Mouse (Mus musculus) hindbrain, embryonic 16.5 days (tissue): ENCODE data around the gene Anapc4. TPM values are rescaled to one million over a fixed set of nuclear protein-coding genes. Genes with fewer than 3 reads are reported as not detected.

ENCODE experiments used
- ATAC-seq: fragments of 200-750 bp; cut with Nextera tagmentation; 2 replicates; pipeline ENCODE4 v1.8.0; 2017; ENCODE audit warnings: moderate TSS enrichment, moderate library complexity
- H3K27ac ChIP-seq: fragments of 300-500 bp; sonication (generic); 2 replicates; pipeline ENCODE4 v1.5.1; 2014; ENCODE audit warnings: low read depth, mild to moderate bottlenecking, control low read depth, low read length, moderate library complexity
- H3K27me3 ChIP-seq: fragments of 300-500 bp; sonication (generic); replicated peaks from 2 replicates; pipeline ENCODE4 v1.6.1; 2014; ENCODE audit warnings: low read length; ENCODE audit not compliant: control insufficient read depth, insufficient read depth
- H3K36me3 ChIP-seq: fragments of 300-500 bp; sonication (generic); 2 replicates; pipeline ENCODE4 v1.6.1; 2014; ENCODE audit warnings: mild to moderate bottlenecking, low read length, moderate library complexity, mixed read lengths; ENCODE audit not compliant: control insufficient read depth, insufficient read depth
- H3K4me1 ChIP-seq: fragments of 300-500 bp; sonication (generic); 2 replicates; pipeline ENCODE4 v1.6.1; 2014; ENCODE audit warnings: low read depth, low read length; ENCODE audit not compliant: control insufficient read depth, insufficient read depth
- H3K4me2 ChIP-seq: fragments of 300-500 bp; sonication (generic); 2 replicates; pipeline ENCODE4 v1.6.1; 2014; ENCODE audit warnings: mild to moderate bottlenecking, low read length, control low read depth, moderate library complexity
- H3K4me3 ChIP-seq: fragments of 300-500 bp; sonication (generic); 2 replicates; pipeline ENCODE4 v1.5.1; 2014; ENCODE audit warnings: mild to moderate bottlenecking, low read length, control low read depth, moderate library complexity
- H3K9ac ChIP-seq: fragments of 300-500 bp; sonication (generic); 2 replicates; pipeline ENCODE4 v1.6.1; 2014; ENCODE audit warnings: low read depth, mild to moderate bottlenecking, control low read depth, low read length, moderate library complexity
- H3K9me3 ChIP-seq: fragments of 300-500 bp; sonication (generic); 2 replicates; pipeline ENCODE4 v1.6.1; 2014; ENCODE audit warnings: mild to moderate bottlenecking, low read length, moderate library complexity; ENCODE audit not compliant: control insufficient read depth
- WGBS: fragments of 180-500 bp; shearing (Covaris S2); extraction: QIAGEN DNeasy Blood & Tissue Kit; methylation state at CpG from one replicate; pipeline ENCODE4 v1.1.7; 2014; 5-methylcytosine and 5-hydroxymethylcytosine counted together
- polyA plus RNA-seq: library from polyadenylated mRNA; unstranded; fragments of >200 nt; fragmentation: Nextera tagmentation; extraction: Ambion mirVana; gene quantifications from 2 replicates; pipeline ENCODE4 v1.2.1, GENCODE M21; 2015

Gene Anapc4
- polyA plus RNA-seq, 1 experiment from 2014 or later, result 101 TPM

GRCm38 (mm10) chr5:52864446-52864845 lies 30.6 kb downstream of the Anapc4 start:
- ATAC-seq, result no peak
- Histone ChIP-seq H3K36me3 (peaks cover 49% of the 10 kb centered on the region), H3K4me1 (no peaks in the 10 kb centered on the region), H3K4me2 (no peak overlapping the region), H3K27me3 (no peaks in the 10 kb centered on the region), H3K9ac (no peak overlapping the region), H3K4me3 (no peak overlapping the region), H3K9me3 (no peaks in the 10 kb centered on the region), H3K27ac (no peak overlapping the region)
- whole genome bisulfite sequencing, result 94% methylated on average over 8 of the region's 8 CpGs

GRCm38 (mm10) chr5:52865825-52866224 lies 32.0 kb downstream of the Anapc4 start:
- no peak overlapping the region for H3K4me2 ChIP-seq
- no peaks in the 10 kb centered on the region for H3K4me1 ChIP-seq
- H3K36me3 ChIP-seq, result peaks cover 45% of the 10 kb centered on the region
- no peak overlapping the region for H3K4me3 ChIP-seq
- no peaks in the 10 kb centered on the region for H3K27me3 ChIP-seq
- no peak overlapping the region for H3K27ac ChIP-seq
- no peaks in the 10 kb centered on the region for H3K9me3 ChIP-seq
- H3K9ac ChIP-seq, result no peak overlapping the region
- WGBS, result 77% methylated on average over 9 of the region's 9 CpGs
- no peak for ATAC-seq

- 84% methylated on average over 18 of the region's 18 CpGs for whole genome bisulfite sequencing
- H3K4me2 ChIP-seq, result no peak overlapping the region
- no peak overlapping the region for H3K9ac ChIP-seq
- H3K4me3 ChIP-seq, result no peak overlapping the region
- no peak overlapping the region for H3K27ac ChIP-seq
- H3K4me1 ChIP-seq, result no peaks in the 10 kb centered on the region
- H3K9me3 ChIP-seq, result no peaks in the 10 kb centered on the region
- no peaks in the 10 kb centered on the region for H3K27me3 ChIP-seq
- no peak for ATAC-seq
- peaks cover 39% of the 10 kb centered on the region for H3K36me3 ChIP-seq
These were observed 32.7 kb downstream of the Anapc4 start for GRCm38 (mm10) chr5:52866361-52867155.

- Histone ChIP-seq H3K9ac (no peak overlapping the region), H3K27me3 (no peaks in the 10 kb centered on the region), H3K36me3 (peaks cover 24% of the 10 kb centered on the region), H3K4me2 (no peak overlapping the region), H3K9me3 (no peaks in the 10 kb centered on the region), H3K27ac (no peak overlapping the region), H3K4me1 (no peaks in the 10 kb centered on the region), H3K4me3 (no peak overlapping the region)
- peak; percentile 58; the same call in 1 of the 2 replicates for ATAC-seq
- 66% methylated on average over 12 of the region's 12 CpGs for WGBS
These were observed 35.3 kb downstream of the Anapc4 start for GRCm38 (mm10) chr5:52868918-52869703.

GRCm38 (mm10) chr5:52871461-52871860 lies 37.6 kb downstream of the Anapc4 start:
- Histone ChIP-seq H3K4me3 (no peak overlapping the region), H3K4me2 (no peak overlapping the region), H3K27ac (no peak overlapping the region), H3K9ac (no peak overlapping the region), H3K4me1 (no peaks in the 10 kb centered on the region), H3K9me3 (no peaks in the 10 kb centered on the region), H3K36me3 (peaks cover 12% of the 10 kb centered on the region), H3K27me3 (no peaks in the 10 kb centered on the region)
- 13% methylated on average over 1 of the region's 1 CpGs for WGBS
- ATAC-seq, result no peak

GRCm38 (mm10) chr5:52871986-52872385 lies 38.2 kb downstream of the Anapc4 start:
- peaks cover 8% of the 10 kb centered on the region for H3K36me3 ChIP-seq
- no peaks in the 10 kb centered on the region for H3K27me3 ChIP-seq
- H3K4me1 ChIP-seq, result no peaks in the 10 kb centered on the region
- 98% methylated on average over 13 of the region's 13 CpGs for WGBS
- H3K4me2 ChIP-seq, result no peak overlapping the region
- H3K9ac ChIP-seq, result no peak overlapping the region
- ATAC-seq, result no peak
- H3K27ac ChIP-seq, result no peak overlapping the region
- H3K4me3 ChIP-seq, result no peak overlapping the region
- H3K9me3 ChIP-seq, result no peaks in the 10 kb centered on the region

GRCm38 (mm10) chr5:52878847-52879246 lies 45.0 kb downstream of the Anapc4 start:
- H3K9me3 ChIP-seq, result no peaks in the 10 kb centered on the region
- no peaks in the 10 kb centered on the region for H3K36me3 ChIP-seq
- no peak overlapping the region for H3K9ac ChIP-seq
- 9% methylated on average over 8 of the region's 14 CpGs for WGBS
- H3K27ac ChIP-seq, result no peak overlapping the region
- ATAC-seq, result peak; percentile 83
- no peak overlapping the region for H3K4me3 ChIP-seq
- no peaks in the 10 kb centered on the region for H3K4me1 ChIP-seq
- no peak overlapping the region for H3K4me2 ChIP-seq
- no peaks in the 10 kb centered on the region for H3K27me3 ChIP-seq

- Histone ChIP-seq H3K4me1 (no peaks in the 10 kb centered on the region), H3K9ac (no peak overlapping the region), H3K36me3 (no peaks in the 10 kb centered on the region), H3K27ac (no peak overlapping the region), H3K4me3 (no peak overlapping the region), H3K4me2 (no peak overlapping the region), H3K9me3 (no peaks in the 10 kb centered on the region), H3K27me3 (no peaks in the 10 kb centered on the region)
- 91% methylated on average over 6 of the region's 6 CpGs for WGBS
- no peak for ATAC-seq
These were observed 46.1 kb downstream of the Anapc4 start for GRCm38 (mm10) chr5:52879926-52880325.

GRCm38 (mm10) chr5:52882446-52882845 lies 48.6 kb downstream of the Anapc4 start:
- Histone ChIP-seq H3K4me3 (no peak overlapping the region), H3K27ac (no peak overlapping the region), H3K4me1 (no peaks in the 10 kb centered on the region), H3K9ac (no peak overlapping the region), H3K4me2 (no peak overlapping the region), H3K9me3 (no peaks in the 10 kb centered on the region), H3K36me3 (no peaks in the 10 kb centered on the region), H3K27me3 (no peaks in the 10 kb centered on the region)
- ATAC-seq, result no peak
- WGBS, result 48% methylated on average over 2 of the region's 2 CpGs
